Mouse (Mus musculus) right cerebral cortex, adult 18-20 months (tissue): ENCODE measurements at regions not wholly inside any gene's neighbourhood (a gene's known extent, or its start where the extent isn't known, plus 50 kb on each side); places are given as distances from the start of the nearest gene placed in this dataset.
A peak's percentile ranks its signal among the peaks of the same experiment; 100 is the strongest.

Experiments used
- DNase-seq: peaks from one replicate; pipeline ENCODE4 v3.0.0; 2022; ENCODE audit warnings: mixed read lengths

- DNase-seq: no peak
Observed at GRCm38 (mm10) chr13:101555371-101555874, 212.6 kb downstream of the Pik3r1 start.

- DNase-seq: peak; percentile 64
Observed at GRCm38 (mm10) chr13:101553131-101553549, 214.9 kb downstream of the Pik3r1 start.

- no peak for DNase-seq
Observed at GRCm38 (mm10) chr13:101552451-101552850, 215.6 kb downstream of the Pik3r1 start.

GRCm38 (mm10) chr13:101551068-101551467 lies 216.9 kb downstream of the Pik3r1 start:
- DNase-seq: no peak

- no peak for DNase-seq
Observed at GRCm38 (mm10) chr13:101550526-101550925, 217.5 kb downstream of the Pik3r1 start.

GRCm38 (mm10) chr13:101547887-101548286 lies 220.1 kb downstream of the Pik3r1 start:
- peak; percentile 48 for DNase-seq

- no peak for DNase-seq
Observed at GRCm38 (mm10) chr13:101547365-101547764, 220.7 kb downstream of the Pik3r1 start.

GRCm38 (mm10) chr13:101545344-101546181 lies 222.5 kb downstream of the Pik3r1 start:
- DNase-seq: no peak

- DNase-seq: peak; percentile 80
Observed at GRCm38 (mm10) chr13:101540391-101541191, 227.4 kb downstream of the Pik3r1 start.

- DNase-seq: no peak
Observed at GRCm38 (mm10) chr13:101538110-101538509, 229.9 kb downstream of the Pik3r1 start.

GRCm38 (mm10) chr13:101536019-101536418 lies 232.0 kb downstream of the Pik3r1 start:
- DNase-seq: no peak

- DNase-seq: no peak
Observed at GRCm38 (mm10) chr13:101535331-101535866, 232.6 kb downstream of the Pik3r1 start.

GRCm38 (mm10) chr13:101534490-101534889 lies 233.5 kb downstream of the Pik3r1 start:
- no peak for DNase-seq

- no peak for DNase-seq
Observed at GRCm38 (mm10) chr13:101532913-101533312, 235.1 kb downstream of the Pik3r1 start.

GRCm38 (mm10) chr13:101527691-101528090 lies 240.3 kb downstream of the Pik3r1 start:
- DNase-seq: no peak

GRCm38 (mm10) chr13:101524781-101525180 lies 243.2 kb downstream of the Pik3r1 start:
- DNase-seq: no peak

- DNase-seq: no peak
Observed at GRCm38 (mm10) chr13:101524223-101524622, 243.8 kb downstream of the Pik3r1 start.

- DNase-seq: no peak
Observed at GRCm38 (mm10) chr13:101523492-101523891, 244.5 kb downstream of the Pik3r1 start.

GRCm38 (mm10) chr13:101522597-101522996 lies 245.4 kb downstream of the Pik3r1 start:
- no peak for DNase-seq

- DNase-seq: no peak
Observed at GRCm38 (mm10) chr13:101513354-101513753, 254.7 kb downstream of the Pik3r1 start.

GRCm38 (mm10) chr13:101509946-101510345 lies 258.1 kb downstream of the Pik3r1 start:
- no peak for DNase-seq

GRCm38 (mm10) chr13:101508331-101508730 lies 259.7 kb downstream of the Pik3r1 start:
- DNase-seq: no peak

GRCm38 (mm10) chr13:101506696-101507095 lies 261.3 kb downstream of the Pik3r1 start:
- DNase-seq: no peak
